Comparison of ENCODE assay signal across 19 mouse cellular contexts in genomic region chr7:104810335-104810734, GRCm38 (mm10). TPM values are rescaled to one million over a fixed set of nuclear protein-coding genes. Genes with fewer than 3 reads are reported as not detected.
"Had no signal": no experiment of that assay in that cellular context is flagged by ENCODE, and none has a peak within 500 bp of the region (broad histone marks: within the 10 kb centered on the region; RNA-seq: fewer than 3 reads in every experiment).

No protein-coding gene starts in this region.

RNA-seq across cellular contexts. Expression of gene Usp17lb, which starts 32.1 kb away (rescaled TPM):
- polyA plus RNA-seq: cortical plate, adult 2 months; embryonic facial prominence, embryonic 10.5 days; embryonic facial prominence, embryonic 11.5 days; embryonic facial prominence, embryonic 12.5 days; embryonic facial prominence, embryonic 13.5 days; embryonic facial prominence, embryonic 14.5 days; embryonic facial prominence, embryonic 15.5 days; erythroblast, embryonic 14.5 days; forebrain, embryonic 10.5 days; forebrain, embryonic 11.5 days; forebrain, embryonic 12.5 days; forebrain, embryonic 13.5 days; forebrain, embryonic 14.5 days; forebrain, embryonic 15.5 days; forebrain, embryonic 16.5 days; forebrain, postnatal 0 days; frontal cortex, adult 2 months; heart, adult 2 months had no signal

RNA-seq across cellular contexts. Expression of gene Usp17le, which starts 33.1 kb away (rescaled TPM):
- polyA plus RNA-seq: cortical plate, adult 2 months; embryonic facial prominence, embryonic 10.5 days; embryonic facial prominence, embryonic 11.5 days; embryonic facial prominence, embryonic 12.5 days; embryonic facial prominence, embryonic 13.5 days; embryonic facial prominence, embryonic 14.5 days; embryonic facial prominence, embryonic 15.5 days; erythroblast, embryonic 14.5 days; forebrain, embryonic 10.5 days; forebrain, embryonic 11.5 days; forebrain, embryonic 12.5 days; forebrain, embryonic 13.5 days; forebrain, embryonic 14.5 days; forebrain, embryonic 15.5 days; forebrain, embryonic 16.5 days; forebrain, postnatal 0 days; frontal cortex, adult 2 months; gonadal fat pad, adult 2 months; heart, adult 2 months had no signal

RNA-seq across cellular contexts. Expression of gene Usp17la, which starts 46.5 kb away (rescaled TPM):
- polyA plus RNA-seq: cortical plate, adult 2 months; embryonic facial prominence, embryonic 10.5 days; embryonic facial prominence, embryonic 11.5 days; embryonic facial prominence, embryonic 12.5 days; embryonic facial prominence, embryonic 13.5 days; embryonic facial prominence, embryonic 14.5 days; erythroblast, embryonic 14.5 days; forebrain, embryonic 10.5 days; forebrain, embryonic 11.5 days; forebrain, embryonic 12.5 days; forebrain, embryonic 13.5 days; forebrain, embryonic 14.5 days; forebrain, embryonic 15.5 days; forebrain, embryonic 16.5 days; forebrain, postnatal 0 days; frontal cortex, adult 2 months; gonadal fat pad, adult 2 months; heart, adult 2 months had no signal
